Mouse (Mus musculus): ENCODE measurements at regions not wholly inside any gene's neighbourhood (a gene's known extent, or its start where the extent isn't known, plus 50 kb on each side); places are given as distances from the start of the nearest gene placed in this dataset.

GRCm38 (mm10) chr16:74739194-74740135 lies 327.8 kb upstream of the Robo2 start:
- TF ChIP-seq CTCF (conservative IDR thresholded peaks at IDR 0.05; ENCODE audit: insufficient read depth, insufficient read length, low read depth, low read length) (no peak), POLR2A (IDR thresholded peaks at IDR 0.05; ENCODE audit: low read depth, low read length) (no peak)
